Mouse (Mus musculus): ENCODE data around the gene Abca1. TPM values are rescaled to one million over a fixed set of nuclear protein-coding genes. Genes with fewer than 3 reads are reported as not detected.

The Abca1 gene
- polyA plus RNA-seq, 1 experiment from 2014 or later: 6.8 TPM

DNA sequence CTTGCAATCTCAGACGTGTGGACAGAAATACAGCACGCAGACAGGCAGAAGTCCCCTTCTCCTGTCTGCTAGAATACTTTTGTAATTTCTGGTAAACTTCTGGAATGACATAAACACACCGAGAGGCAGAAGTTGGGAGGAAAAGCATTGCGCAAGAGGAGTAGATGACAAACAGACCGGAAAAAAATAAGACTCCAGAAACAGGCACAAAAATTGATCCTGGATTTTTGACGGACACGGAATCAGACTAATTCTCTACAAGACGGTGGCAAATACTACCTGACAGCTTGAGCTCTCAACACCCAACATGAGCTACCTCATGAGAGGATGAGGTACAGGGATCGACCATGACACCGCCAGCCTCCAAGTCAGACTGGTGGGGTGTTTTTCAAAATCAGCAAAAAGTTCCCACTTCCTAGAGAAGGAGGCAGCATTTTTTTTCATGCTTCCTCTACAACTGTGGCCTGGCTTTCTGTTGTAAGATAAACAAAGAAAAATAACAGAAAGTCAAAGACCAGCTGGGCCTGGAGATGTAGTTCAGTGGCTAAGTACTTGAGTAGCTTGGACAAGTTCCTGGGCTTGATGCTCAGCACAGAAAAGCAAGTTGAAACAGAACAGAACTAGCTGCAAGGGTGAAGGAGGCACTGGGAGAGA is 34.7 kb downstream of the Abca1 start:
- H3K4me1 ChIP-seq (ENCODE audit: control insufficient read depth, insufficient read depth, low read length): 0 out of 2 replicates have a peak, but pooled peaks cover 3% of the 10 kb centered on the region
- no peak for ATAC-seq (ENCODE audit: insufficient number of reproducible peaks, insufficient read depth, low FRiP score, low read depth)
- WGBS: 86% methylated on average over 10 of the region's 10 CpGs
- no peaks in the 10 kb centered on the region for H3K9me3 ChIP-seq (ENCODE audit: control insufficient read depth, low read depth, low read length)
- H3K4me3 ChIP-seq (ENCODE audit: low read depth, low read length): no peak overlapping the region
- no peak overlapping the region for H3K27ac ChIP-seq (ENCODE audit: low read length)
- H3K4me2 ChIP-seq (replicated peaks; ENCODE audit: low read depth, low read length): no peak overlapping the region
- H3K27me3 ChIP-seq (ENCODE audit: control insufficient read depth, insufficient read depth, low read length): no peaks in the 10 kb centered on the region
- H3K36me3 ChIP-seq (ENCODE audit: control insufficient read depth, insufficient read depth, low read length): no peaks in the 10 kb centered on the region
- no peak overlapping the region for H3K9ac ChIP-seq (replicated peaks; ENCODE audit: low read depth, low read length)

DNA sequence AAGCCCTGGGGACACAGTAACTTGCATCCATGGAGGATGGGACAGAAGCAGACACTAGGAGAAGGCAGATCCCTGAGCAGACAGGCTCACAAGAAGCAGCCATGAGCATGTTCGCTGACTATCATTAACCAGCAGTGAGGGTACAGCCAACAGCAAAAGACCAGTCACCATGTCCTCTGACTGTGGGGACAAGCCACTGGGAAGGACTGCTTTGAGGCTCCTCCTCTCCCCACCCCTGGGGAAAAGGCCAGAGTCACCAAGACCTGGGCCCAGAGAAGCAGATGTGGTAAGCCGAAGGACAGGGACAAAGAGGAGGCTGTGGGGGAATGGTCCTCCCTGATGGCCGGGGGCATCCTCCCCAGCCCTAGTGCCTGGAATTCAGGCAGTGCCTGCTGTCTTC is 37.4 kb downstream of the Abca1 start:
- H3K27ac ChIP-seq (ENCODE audit: low read length): no peak overlapping the region
- 78% methylated on average over 3 of the region's 3 CpGs for WGBS
- H3K9ac ChIP-seq (replicated peaks; ENCODE audit: low read depth, low read length): no peak overlapping the region

GRCm38 (mm10) chr4:53121516-53122227 is 38.0 kb downstream of the Abca1 start:
- Histone ChIP-seq H3K4me2 (replicated peaks; ENCODE audit: low read depth, low read length) (no peak overlapping the region), H3K4me3 (ENCODE audit: low read depth, low read length) (no peak overlapping the region), H3K4me1 (ENCODE audit: control insufficient read depth, insufficient read depth, low read length) (0 out of 2 replicates have a peak, but pooled peaks cover 3% of the 10 kb centered on the region), H3K27me3 (ENCODE audit: control insufficient read depth, insufficient read depth, low read length) (no peaks in the 10 kb centered on the region), H3K9ac (replicated peaks; ENCODE audit: low read depth, low read length) (no peak overlapping the region), H3K27ac (ENCODE audit: low read length) (no peak overlapping the region), H3K9me3 (ENCODE audit: control insufficient read depth, low read depth, low read length) (no peaks in the 10 kb centered on the region), H3K36me3 (ENCODE audit: control insufficient read depth, insufficient read depth, low read length) (no peaks in the 10 kb centered on the region)
- 66% methylated on average over 7 of the region's 7 CpGs for WGBS
- no peak for ATAC-seq (ENCODE audit: insufficient number of reproducible peaks, insufficient read depth, low FRiP score, low read depth)

More for the DNA sequence above, 37.4 kb downstream of the Abca1 start:
- no peak for ATAC-seq (ENCODE audit: insufficient number of reproducible peaks, insufficient read depth, low FRiP score, low read depth)
- Histone ChIP-seq H3K36me3 (ENCODE audit: control insufficient read depth, insufficient read depth, low read length) (no peaks in the 10 kb centered on the region), H3K4me3 (ENCODE audit: low read depth, low read length) (no peak overlapping the region), H3K4me2 (replicated peaks; ENCODE audit: low read depth, low read length) (no peak overlapping the region), H3K4me1 (ENCODE audit: control insufficient read depth, insufficient read depth, low read length) (0 out of 2 replicates have a peak, but pooled peaks cover 3% of the 10 kb centered on the region), H3K9me3 (ENCODE audit: control insufficient read depth, low read depth, low read length) (no peaks in the 10 kb centered on the region), H3K27me3 (ENCODE audit: control insufficient read depth, insufficient read depth, low read length) (no peaks in the 10 kb centered on the region)

DNA sequence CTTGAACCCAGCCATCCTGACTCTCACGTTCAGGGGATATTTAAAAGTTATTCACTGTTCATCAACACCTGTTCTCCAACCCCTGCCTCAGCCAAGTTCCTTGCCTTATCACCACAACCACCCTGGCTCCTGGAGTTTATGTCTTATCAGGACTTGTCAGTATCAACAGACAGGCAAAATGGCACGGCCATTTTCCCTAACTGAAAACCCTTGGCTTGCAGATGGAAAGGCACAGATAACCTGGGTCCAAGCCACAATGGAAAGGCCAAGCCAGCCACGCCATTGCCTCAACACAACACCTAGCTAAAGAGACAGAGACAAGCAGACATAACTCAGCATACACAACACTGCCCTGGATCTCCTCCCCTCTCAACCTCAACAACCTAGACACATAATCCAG is 38.6 kb downstream of the Abca1 start:
- Histone ChIP-seq H3K36me3 (ENCODE audit: control insufficient read depth, insufficient read depth, low read length) (no peaks in the 10 kb centered on the region), H3K27me3 (ENCODE audit: control insufficient read depth, insufficient read depth, low read length) (no peaks in the 10 kb centered on the region), H3K9ac (replicated peaks; ENCODE audit: low read depth, low read length) (no peak overlapping the region), H3K4me3 (ENCODE audit: low read depth, low read length) (no peak overlapping the region), H3K4me1 (ENCODE audit: control insufficient read depth, insufficient read depth, low read length) (peaks cover 4% of the 10 kb centered on the region), H3K27ac (ENCODE audit: low read length) (no peak overlapping the region), H3K4me2 (replicated peaks; ENCODE audit: low read depth, low read length) (no peak overlapping the region), H3K9me3 (ENCODE audit: control insufficient read depth, low read depth, low read length) (no peaks in the 10 kb centered on the region)
- WGBS: 76% methylated on average over 3 of the region's 3 CpGs
- no peak for ATAC-seq (ENCODE audit: insufficient number of reproducible peaks, insufficient read depth, low FRiP score, low read depth)

DNA sequence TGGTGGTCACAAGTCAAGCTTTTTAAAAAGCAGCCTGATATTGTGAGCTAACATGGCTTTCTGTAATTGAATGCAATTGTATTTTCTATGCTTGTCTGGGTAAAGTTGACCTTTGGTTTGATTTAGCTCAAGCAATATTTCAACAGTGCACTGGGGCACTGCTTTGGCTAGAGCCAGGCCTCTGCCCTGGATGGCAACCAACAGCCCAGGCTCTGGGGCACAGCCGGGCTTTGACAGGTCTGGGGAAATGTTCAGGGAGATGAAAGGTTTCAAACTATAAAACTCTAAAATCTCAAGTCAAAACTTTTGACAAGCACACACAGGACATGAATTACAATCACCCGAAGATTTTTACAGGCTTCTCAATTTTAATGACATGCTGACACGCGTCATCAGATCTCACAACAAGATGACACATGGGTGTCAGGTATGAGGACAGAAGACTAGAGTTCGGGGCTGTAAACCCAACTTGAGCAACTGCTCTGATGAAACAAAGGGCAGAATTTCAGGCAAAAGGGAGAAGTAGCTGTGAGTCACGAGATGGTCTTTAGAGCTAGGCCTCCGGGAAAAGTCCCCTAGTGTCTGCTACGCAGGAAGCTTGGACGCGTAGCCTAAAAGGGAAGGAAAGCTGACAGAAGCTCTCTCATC is 39.5 kb downstream of the Abca1 start:
- Histone ChIP-seq H3K4me1 (ENCODE audit: control insufficient read depth, insufficient read depth, low read length) (peaks cover 12% of the 10 kb centered on the region), H3K27ac (ENCODE audit: low read length) (no peak overlapping the region), H3K9me3 (ENCODE audit: control insufficient read depth, low read depth, low read length) (no peaks in the 10 kb centered on the region), H3K36me3 (ENCODE audit: control insufficient read depth, insufficient read depth, low read length) (no peaks in the 10 kb centered on the region), H3K9ac (replicated peaks; ENCODE audit: low read depth, low read length) (no peak overlapping the region), H3K4me3 (ENCODE audit: low read depth, low read length) (no peak overlapping the region), H3K4me2 (replicated peaks; ENCODE audit: low read depth, low read length) (no peak overlapping the region), H3K27me3 (ENCODE audit: control insufficient read depth, insufficient read depth, low read length) (no peaks in the 10 kb centered on the region)
- ATAC-seq (ENCODE audit: insufficient number of reproducible peaks, insufficient read depth, low FRiP score, low read depth): no peak
- 81% methylated on average over 10 of the region's 10 CpGs for WGBS

GRCm38 (mm10) chr4:53118643-53119042 is 41.1 kb downstream of the Abca1 start:
- 59% methylated on average over 4 of the region's 4 CpGs for WGBS
- H3K27me3 ChIP-seq (ENCODE audit: control insufficient read depth, insufficient read depth, low read length): no peaks in the 10 kb centered on the region

GRCm38 (mm10) chr4:53117610-53118009 is 42.1 kb downstream of the Abca1 start:
- no peaks in the 10 kb centered on the region for H3K27me3 ChIP-seq (ENCODE audit: control insufficient read depth, insufficient read depth, low read length)
- no peak overlapping the region for H3K27ac ChIP-seq (ENCODE audit: low read length)
- ATAC-seq (ENCODE audit: insufficient number of reproducible peaks, insufficient read depth, low FRiP score, low read depth): no peak
- no peaks in the 10 kb centered on the region for H3K36me3 ChIP-seq (ENCODE audit: control insufficient read depth, insufficient read depth, low read length)
- H3K9me3 ChIP-seq (ENCODE audit: control insufficient read depth, low read depth, low read length): no peaks in the 10 kb centered on the region
- H3K4me2 ChIP-seq (replicated peaks; ENCODE audit: low read depth, low read length): no peak overlapping the region
- H3K4me3 ChIP-seq (ENCODE audit: low read depth, low read length): no peak overlapping the region
- H3K4me1 ChIP-seq (ENCODE audit: control insufficient read depth, insufficient read depth, low read length): peaks cover 12% of the 10 kb centered on the region
- no peak overlapping the region for H3K9ac ChIP-seq (replicated peaks; ENCODE audit: low read depth, low read length)

More at GRCm38 (mm10) chr4:53118643-53119042, 41.1 kb downstream of the Abca1 start:
- Histone ChIP-seq H3K36me3 (ENCODE audit: control insufficient read depth, insufficient read depth, low read length) (no peaks in the 10 kb centered on the region), H3K4me3 (ENCODE audit: low read depth, low read length) (no peak overlapping the region), H3K4me1 (ENCODE audit: control insufficient read depth, insufficient read depth, low read length) (peaks cover 12% of the 10 kb centered on the region), H3K9ac (replicated peaks; ENCODE audit: low read depth, low read length) (no peak overlapping the region), H3K4me2 (replicated peaks; ENCODE audit: low read depth, low read length) (no peak overlapping the region), H3K27ac (ENCODE audit: low read length) (no peak overlapping the region), H3K9me3 (ENCODE audit: control insufficient read depth, low read depth, low read length) (no peaks in the 10 kb centered on the region)
- no peak for ATAC-seq (ENCODE audit: insufficient number of reproducible peaks, insufficient read depth, low FRiP score, low read depth)

DNA sequence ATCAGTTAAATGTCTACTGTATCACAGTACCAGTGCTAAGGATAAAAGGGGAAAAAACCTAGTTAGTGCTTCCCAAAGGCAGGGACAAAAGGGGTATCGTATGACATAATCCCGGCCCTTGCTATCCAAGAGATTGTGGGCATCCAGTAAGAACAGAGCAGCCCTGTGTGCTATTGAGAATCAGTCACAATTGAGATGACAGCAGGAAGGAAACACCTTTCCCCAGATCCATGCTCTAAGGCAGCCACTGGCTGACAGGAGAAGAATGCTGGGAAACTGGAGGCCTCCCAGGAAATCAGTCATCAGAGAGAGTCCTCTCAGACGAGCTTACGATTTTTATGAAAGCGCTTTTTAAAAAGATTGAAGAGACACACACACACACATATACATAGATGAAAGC is 42.6 kb downstream of the Abca1 start:
- no peaks in the 10 kb centered on the region for H3K27me3 ChIP-seq (ENCODE audit: control insufficient read depth, insufficient read depth, low read length)
- H3K4me3 ChIP-seq (ENCODE audit: low read depth, low read length): no peak overlapping the region
- peaks cover 12% of the 10 kb centered on the region for H3K4me1 ChIP-seq (ENCODE audit: control insufficient read depth, insufficient read depth, low read length)
- no peak for ATAC-seq (ENCODE audit: insufficient number of reproducible peaks, insufficient read depth, low FRiP score, low read depth)
- H3K4me2 ChIP-seq (replicated peaks; ENCODE audit: low read depth, low read length): no peak overlapping the region
- no peaks in the 10 kb centered on the region for H3K36me3 ChIP-seq (ENCODE audit: control insufficient read depth, insufficient read depth, low read length)
- no peak overlapping the region for H3K9ac ChIP-seq (replicated peaks; ENCODE audit: low read depth, low read length)
- H3K27ac ChIP-seq (ENCODE audit: low read length): no peak overlapping the region
- WGBS: 50% methylated on average over 5 of the region's 5 CpGs
- H3K9me3 ChIP-seq (ENCODE audit: control insufficient read depth, low read depth, low read length): no peaks in the 10 kb centered on the region

Measured in stomach, embryonic 14.5 days (tissue).